In the genomic region with DNA sequence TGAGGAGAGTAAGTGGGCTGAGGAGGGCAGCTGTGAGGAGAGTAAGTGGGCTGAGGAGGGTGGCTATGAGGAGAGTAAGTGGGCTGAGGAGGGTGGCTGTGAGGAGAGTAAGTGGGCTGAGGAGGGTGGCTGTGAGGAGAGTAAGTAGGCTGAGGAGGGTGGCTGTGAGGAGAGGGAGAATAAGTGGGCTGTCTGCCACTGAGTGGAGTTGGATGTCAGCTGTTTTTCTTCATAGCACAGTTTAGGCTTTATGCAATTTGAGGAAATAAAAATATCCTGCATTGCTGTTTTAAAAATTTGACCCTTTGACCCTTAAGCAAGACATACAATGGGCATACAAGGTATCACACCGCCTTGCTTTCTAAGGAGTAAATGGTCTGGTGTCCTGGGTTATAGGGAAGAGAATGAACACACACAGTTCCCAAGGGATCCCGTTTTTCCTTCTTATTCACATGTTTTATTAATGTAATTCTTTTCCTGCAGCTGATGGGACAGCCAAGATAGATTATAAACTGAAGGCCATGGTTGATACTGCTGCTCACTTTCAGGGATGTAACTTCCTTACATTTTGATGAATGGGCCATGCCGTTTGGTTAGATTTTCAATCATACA, we compare ENCODE assay signal across 15 mouse cellular contexts. TPM values are rescaled to one million over a fixed set of nuclear protein-coding genes. Genes with fewer than 3 reads are reported as not detected.
DNase-seq lines count a peak whose midpoint lies in the region; ATAC-seq and TF ChIP-seq lines count a peak whose summit lies in the region.
"Had no signal": no experiment of that assay in that cellular context is flagged by ENCODE, and none has a peak within 500 bp of the region (broad histone marks: within the 10 kb centered on the region; RNA-seq: fewer than 3 reads in every experiment).

No protein-coding gene starts in this region.

- H3ac ChIP-seq in myocyte (ENCODE audit: control insufficient read depth, insufficient read length): no peak overlapping the region

- no peaks in the 10 kb centered on the region for H3K36me3 ChIP-seq in intestine, embryonic 14.5 days (ENCODE audit: control insufficient read depth, insufficient read depth, low read length)
- no peaks in the 10 kb centered on the region for H3K36me3 ChIP-seq in intestine, postnatal 0 days (ENCODE audit: control insufficient read depth, insufficient read depth)
- no peaks in the 10 kb centered on the region for H3K36me3 ChIP-seq in midbrain, embryonic 14.5 days (ENCODE audit: control insufficient read depth, insufficient read depth, low read length)
- H3K36me3 ChIP-seq in midbrain, postnatal 0 days (ENCODE audit: insufficient read depth, low read length): no peaks in the 10 kb centered on the region
- no peaks in the 10 kb centered on the region for H3K36me3 ChIP-seq in myocyte (ENCODE audit: control insufficient read depth, insufficient read depth)
- H3K36me3 ChIP-seq: limb, embryonic 12.5 days had no signal

- H3K4me3 ChIP-seq in intestine, embryonic 14.5 days (ENCODE audit: low read depth, low read length): no peak overlapping the region
- H3K4me3 ChIP-seq in intestine, postnatal 0 days (ENCODE audit: low read depth, low read length): no peak overlapping the region
- no peak overlapping the region for H3K4me3 ChIP-seq in midbrain, embryonic 14.5 days (replicated peaks; ENCODE audit: low read depth, low read length)
- H3K4me3 ChIP-seq in midbrain, postnatal 0 days (ENCODE audit: low read depth, low read length): no peak overlapping the region
- no peak overlapping the region for H3K4me3 ChIP-seq in myocyte
- H3K4me3 ChIP-seq: layer of hippocampus, adult 2 months; limb, embryonic 12.5 days had no signal

- no peaks in the 10 kb centered on the region for H3K27me3 ChIP-seq in intestine, embryonic 14.5 days (replicated peaks; ENCODE audit: control insufficient read depth, insufficient read depth, low read length)
- no peaks in the 10 kb centered on the region for H3K27me3 ChIP-seq in intestine, postnatal 0 days (replicated peaks; ENCODE audit: control insufficient read depth, insufficient read depth, low read length)
- H3K27me3 ChIP-seq in midbrain, embryonic 14.5 days (ENCODE audit: control insufficient read depth, insufficient read depth, low read length): no peaks in the 10 kb centered on the region
- no peaks in the 10 kb centered on the region for H3K27me3 ChIP-seq in midbrain, postnatal 0 days (ENCODE audit: insufficient read depth, low read length)
- no peaks in the 10 kb centered on the region for H3K27me3 ChIP-seq in myocyte (ENCODE audit: control insufficient read depth, insufficient read depth, insufficient read length)

- 41% methylated on average over 3 of the region's 3 CpGs for WGBS in intestine, embryonic 14.5 days
- 52% methylated on average over 3 of the region's 3 CpGs for WGBS in intestine, postnatal 0 days
- 61% methylated on average over 3 of the region's 3 CpGs for WGBS in midbrain, embryonic 14.5 days
- WGBS in midbrain, postnatal 0 days: 65% methylated on average over 3 of the region's 3 CpGs

- TF ChIP-seq POLR2A in myocyte (IDR thresholded peaks at IDR 0.05; ENCODE audit: insufficient read length, low read depth): no peak

- H3K9ac ChIP-seq in intestine, embryonic 14.5 days (ENCODE audit: low read length): no peak overlapping the region
- H3K9ac ChIP-seq in intestine, postnatal 0 days (ENCODE audit: low read depth, low read length): no peak overlapping the region
- H3K9ac ChIP-seq in midbrain, embryonic 14.5 days (replicated peaks; ENCODE audit: low read length): no peak overlapping the region
- no peak overlapping the region for H3K9ac ChIP-seq in midbrain, postnatal 0 days (replicated peaks; ENCODE audit: low read length, poor library complexity, severe bottlenecking)
- H3K9ac ChIP-seq: limb, embryonic 12.5 days; liver, embryonic 14.5 days had no signal

- no peak overlapping the region for H3K4me2 ChIP-seq in intestine, embryonic 14.5 days (ENCODE audit: low read length)
- no peak overlapping the region for H3K4me2 ChIP-seq in intestine, postnatal 0 days (replicated peaks; ENCODE audit: low read depth)
- H3K4me2 ChIP-seq in midbrain, embryonic 14.5 days (ENCODE audit: low read length): no peak overlapping the region
- no peak overlapping the region for H3K4me2 ChIP-seq in midbrain, postnatal 0 days (ENCODE audit: low read depth, low read length, poor library complexity, severe bottlenecking)
- peak overlapping the region; percentile 21 for H3K4me2 ChIP-seq in myocyte (ENCODE audit: low read depth)
- H3K4me2 ChIP-seq: limb, embryonic 12.5 days had no signal

- DNase-seq in intestine, embryonic 14.5 days (ENCODE audit: low spot score): no peak
- peak; percentile 47 for DNase-seq in midbrain, embryonic 14.5 days
- no peak for DNase-seq in midbrain, postnatal 0 days (ENCODE audit: low spot score)
- peak; percentile 55 for DNase-seq in adipocyte (ENCODE audit: low spot score)
- DNase-seq in thymus, postnatal 0 days (ENCODE audit: low spot score): no peak
- no peak for DNase-seq in layer of hippocampus, adult 9-11 months
- DNase-seq: cerebellum, adult 9-11 months; heart, postnatal 14 days; right cerebral cortex, adult 18-20 months; thymus, postnatal 25 days had no signal

- no peak for TF ChIP-seq CTCF in intestine, postnatal 0 days (IDR thresholded peaks at IDR 0.05; ENCODE audit: low read depth)
- TF ChIP-seq CTCF in midbrain, postnatal 0 days (IDR thresholded peaks at IDR 0.05): no peak

- peaks cover 83% of the 10 kb centered on the region for H3K79me2 ChIP-seq in myocyte (ENCODE audit: control insufficient read depth, insufficient read depth)

- ATAC-seq in intestine, embryonic 14.5 days (replicated peaks; ENCODE audit: low FRiP score, low TSS enrichment, low read depth): no peak
- no peak for ATAC-seq in intestine, postnatal 0 days
- ATAC-seq in midbrain, embryonic 14.5 days (ENCODE audit: low FRiP score, low TSS enrichment): no peak
- ATAC-seq in midbrain, postnatal 0 days (ENCODE audit: low FRiP score): no peak

- peaks cover 13% of the 10 kb centered on the region for H3K4me1 ChIP-seq in intestine, embryonic 14.5 days (replicated peaks; ENCODE audit: control insufficient read depth, insufficient read depth, low read length)
- H3K4me1 ChIP-seq in intestine, postnatal 0 days (replicated peaks; ENCODE audit: control insufficient read depth, insufficient read depth, low read length): no peaks in the 10 kb centered on the region; the same call in 1 of the 2 replicates
- no peaks in the 10 kb centered on the region for H3K4me1 ChIP-seq in midbrain, embryonic 14.5 days (ENCODE audit: control insufficient read depth, insufficient read depth, low read length)
- H3K4me1 ChIP-seq in midbrain, postnatal 0 days (ENCODE audit: insufficient read depth, low read length): no peaks in the 10 kb centered on the region

- H3K27ac ChIP-seq in intestine, embryonic 14.5 days (ENCODE audit: low read depth): 0 out of 2 replicates have a peak overlapping the region, but pooled peaks have one; percentile 4
- H3K27ac ChIP-seq in intestine, postnatal 0 days (ENCODE audit: low read depth, low read length): no peak overlapping the region
- H3K27ac ChIP-seq in midbrain, embryonic 14.5 days (replicated peaks; ENCODE audit: low read depth, low read length): no peak overlapping the region
- no peak overlapping the region for H3K27ac ChIP-seq in midbrain, postnatal 0 days (ENCODE audit: low read depth, low read length)
- H3K27ac ChIP-seq: layer of hippocampus, adult 2 months; limb, embryonic 12.5 days; liver, embryonic 14.5 days had no signal

- no peaks in the 10 kb centered on the region for H3K9me3 ChIP-seq in intestine, embryonic 14.5 days (ENCODE audit: control insufficient read depth, low read length)
- H3K9me3 ChIP-seq in intestine, postnatal 0 days (ENCODE audit: control insufficient read depth): no peaks in the 10 kb centered on the region
- H3K9me3 ChIP-seq in midbrain, embryonic 14.5 days (ENCODE audit: control insufficient read depth, low read length): no peaks in the 10 kb centered on the region
- H3K9me3 ChIP-seq in midbrain, postnatal 0 days (ENCODE audit: low read length): no peaks in the 10 kb centered on the region
- H3K9me3 ChIP-seq: limb, embryonic 12.5 days had no signal

TF ChIP-seq in myocyte, 11 proteins besides CTCF, POLR2A, EP300 and RAD21:
- TF ChIP-seq USF1 (IDR thresholded peaks at IDR 0.05; ENCODE audit: low read depth) (no peak), MYOD1 (IDR thresholded peaks at IDR 0.05; ENCODE audit: control insufficient read depth in 1 of 3, insufficient read length in 2 of 3, low read depth in 2 of 3) (peak in 1 of 3 experiments; percentile 13), TCF12 (IDR thresholded peaks at IDR 0.05; ENCODE audit: insufficient read depth, poor library complexity, severe bottlenecking) (no peak), REST (IDR thresholded peaks at IDR 0.05; ENCODE audit: insufficient read depth, insufficient read length) (no peak)

RNA-seq across cellular contexts. Expression of a gene that starts 27.0 kb away (rescaled TPM):
- polyA plus RNA-seq in intestine, embryonic 14.5 days (2014; fragmentation: Nextera tagmentation; extraction: Ambion mirVana): 45.0 and 49.0 TPM in 2 replicates
- polyA plus RNA-seq in intestine, postnatal 0 days (2015; fragmentation: Nextera tagmentation; extraction: Ambion mirVana): 21.5 and 21.8 TPM in 2 replicates
- polyA plus RNA-seq in midbrain, embryonic 14.5 days (2014; fragmentation: Nextera tagmentation; extraction: Ambion mirVana): 84.3 and 88.4 TPM in 2 replicates
- total RNA-seq in midbrain, postnatal 0 days (2014; rRNA removed): 57.1 and 71.0 TPM in 2 replicates
- polyA plus RNA-seq in midbrain, postnatal 0 days (2015; fragmentation: Nextera tagmentation; extraction: Ambion mirVana): 24.9 and 29.8 TPM in 2 replicates
- polyA plus RNA-seq in myocyte (2012; fragmentation: generic; extraction: Trizol): 16.5 TPM
- polyA plus RNA-seq in thymus, postnatal 0 days (2015; fragmentation: Nextera tagmentation; extraction: Ambion mirVana): 11.9 and 13.8 TPM in 2 replicates

Comparison
In these comparisons a context has a peak if more than half of its experiments do, and no peak if none do; other contexts are left out.
1. DNase-seq: peak in midbrain, embryonic 14.5 days (single experiment) and adipocyte (single experiment); none in intestine, embryonic 14.5 days (single experiment), midbrain, postnatal 0 days (single experiment), thymus, postnatal 0 days (single experiment) and layer of hippocampus, adult 9-11 months (single experiment).